Mouse (Mus musculus): Measurements from ENCODE around the gene 4933425L06Rik.

DNA sequence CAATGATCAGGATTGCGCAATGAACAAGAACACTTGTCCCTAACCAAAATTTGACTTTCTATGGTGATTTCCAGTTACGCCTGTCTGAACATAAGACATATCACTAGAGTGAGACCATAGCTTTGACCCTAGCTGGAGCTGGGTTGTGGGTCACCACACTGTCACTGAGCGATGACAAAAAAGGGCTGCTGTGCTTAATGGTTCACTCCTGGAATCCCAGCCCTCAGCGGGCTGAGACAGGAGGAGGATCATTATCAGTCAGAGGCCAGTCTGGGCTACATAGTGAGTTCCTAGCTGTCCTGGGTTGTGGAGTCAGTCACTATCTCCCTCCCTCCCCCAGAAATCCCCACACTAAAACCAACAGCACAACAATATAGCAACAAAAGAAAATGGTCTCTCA, 18.8 kb downstream of the 4933425L06Rik start:
- no peak for TF ChIP-seq CTCF (IDR thresholded peaks at IDR 0.05; ENCODE audit: low read depth, low read length)
- no peak for TF ChIP-seq POLR2A (IDR thresholded peaks at IDR 0.05; ENCODE audit: insufficient read depth, low read length)
